Mouse (Mus musculus) lung, postnatal 25 days (tissue): ENCODE measurements at regions not wholly inside any gene's neighbourhood (a gene's known extent, or its start where the extent isn't known, plus 50 kb on each side); places are given as distances from the start of the nearest gene placed in this dataset.

Experiments used
- DNase-seq: peaks from one replicate; pipeline ENCODE4 v3.0.0; 2022; ENCODE audit warnings: low spot score

DNA sequence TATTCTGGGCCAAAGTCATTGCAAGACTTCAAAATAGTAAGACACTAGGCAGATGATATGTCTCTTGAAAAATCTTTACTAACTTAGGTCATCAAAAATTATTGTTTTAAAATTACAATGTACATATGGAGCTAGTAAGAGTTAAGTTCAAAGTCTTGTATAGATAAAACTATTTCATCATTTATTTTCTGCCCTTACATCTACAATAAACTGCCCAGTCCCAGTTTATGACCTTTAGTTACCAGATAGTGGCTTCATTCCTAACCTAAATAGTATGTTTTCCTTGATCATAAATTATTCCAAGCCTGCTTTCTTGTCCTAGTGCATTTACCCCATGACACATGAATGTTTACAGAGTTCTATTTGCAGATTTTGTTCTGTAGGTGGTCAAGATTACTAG, 72.9 kb downstream of the Manea start:
- DNase-seq: no peak

DNA sequence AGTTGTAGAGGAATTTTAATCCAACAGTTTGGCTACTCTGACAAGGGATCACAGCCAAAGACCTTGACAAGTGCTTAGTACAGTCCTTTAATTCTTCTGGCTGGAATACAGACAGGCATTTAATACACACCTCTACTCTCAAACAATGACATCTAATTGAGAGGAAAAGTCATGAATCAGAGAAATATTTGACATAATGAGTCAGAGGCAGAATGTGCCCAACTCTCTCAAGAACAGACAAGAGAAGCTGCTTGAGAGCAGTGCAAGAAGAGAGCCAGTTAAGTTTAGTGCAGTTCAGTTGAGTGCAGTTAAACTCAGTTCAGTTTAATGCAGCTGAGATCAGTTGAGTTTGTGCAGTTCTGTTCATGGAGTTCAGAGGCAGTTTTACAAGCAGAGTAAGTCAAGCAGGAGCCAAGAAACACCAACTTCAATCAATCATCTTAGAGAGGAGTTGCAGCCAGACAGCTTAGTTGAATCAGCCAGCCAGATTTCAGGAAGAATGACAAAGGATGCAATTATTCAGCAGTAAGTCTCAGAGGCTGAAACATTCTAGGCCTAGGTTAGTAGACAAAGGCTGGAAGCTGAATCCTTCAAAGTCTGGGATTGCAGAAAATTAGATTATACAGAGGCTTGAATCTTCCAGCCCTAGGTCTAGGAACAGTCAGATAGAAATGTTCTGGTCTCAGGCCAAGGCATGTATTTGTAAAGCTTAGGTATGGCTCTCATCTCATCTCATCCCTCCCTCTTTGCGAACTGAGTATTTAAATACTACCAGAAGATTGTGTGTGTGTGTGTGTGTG, 87.3 kb downstream of the Manea start:
- DNase-seq: no peak

DNA sequence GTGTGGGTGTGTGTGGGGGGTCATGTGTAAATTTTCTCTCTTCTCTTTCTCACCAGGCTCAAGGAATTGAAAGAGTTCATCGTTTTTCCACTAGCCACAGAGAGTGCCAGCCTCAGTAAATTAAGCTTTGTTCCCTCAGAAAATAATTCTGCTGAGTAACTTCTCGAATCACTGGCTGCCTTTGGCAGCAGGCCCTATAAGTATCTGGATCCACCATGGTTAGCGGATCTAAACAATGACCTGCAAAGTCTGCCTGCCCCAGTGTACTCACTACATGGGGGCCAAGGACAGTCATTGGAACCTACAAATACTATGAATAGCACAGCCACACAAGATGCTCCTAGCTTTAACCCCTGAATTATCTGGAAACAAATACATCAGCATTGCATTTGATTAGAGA, 90.8 kb downstream of the Manea start:
- no peak for DNase-seq

DNA sequence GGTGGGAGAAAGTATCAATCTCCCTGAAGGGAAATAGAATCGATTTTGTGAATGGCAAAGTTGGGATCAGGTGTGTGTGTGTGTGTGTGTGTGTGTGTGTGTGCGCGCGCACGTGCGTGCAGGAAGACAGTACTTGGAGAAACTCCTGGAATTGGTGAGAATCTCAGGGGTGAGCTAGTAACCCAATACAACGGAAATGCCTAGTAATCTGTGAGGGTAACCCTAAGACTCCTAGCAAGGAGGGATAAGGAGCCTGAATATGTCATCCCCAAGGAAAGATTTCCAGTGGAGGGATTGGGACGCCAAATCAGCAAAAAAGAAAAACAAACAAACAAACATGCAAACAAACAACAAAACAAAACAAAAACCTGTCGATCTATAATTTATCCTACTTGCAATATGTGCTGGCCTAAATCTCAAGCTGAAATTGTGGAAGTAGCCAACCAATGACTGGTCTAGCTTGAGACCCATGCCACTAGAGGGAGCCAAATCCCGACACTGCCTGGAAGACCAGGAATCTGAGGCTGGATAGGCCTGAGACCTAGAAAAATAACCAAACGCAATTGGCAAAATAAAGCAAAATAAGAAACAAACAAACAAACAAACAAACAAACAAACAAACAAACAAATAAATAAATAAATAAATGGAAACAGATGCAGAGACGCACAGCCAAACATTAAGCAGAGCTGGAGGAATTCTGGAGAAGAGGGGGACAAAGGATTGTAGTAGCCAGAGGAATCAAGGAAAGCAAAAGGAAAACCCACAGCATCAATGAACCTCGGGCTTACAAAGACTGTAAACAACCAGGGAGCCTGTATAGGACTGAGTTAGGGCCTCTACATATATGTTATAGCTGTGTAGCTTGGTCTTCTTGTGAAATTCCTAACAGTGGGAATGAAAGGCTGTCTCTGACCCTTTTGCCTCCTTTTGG, 98.5 kb downstream of the Manea start:
- DNase-seq: peak; percentile 38

DNA sequence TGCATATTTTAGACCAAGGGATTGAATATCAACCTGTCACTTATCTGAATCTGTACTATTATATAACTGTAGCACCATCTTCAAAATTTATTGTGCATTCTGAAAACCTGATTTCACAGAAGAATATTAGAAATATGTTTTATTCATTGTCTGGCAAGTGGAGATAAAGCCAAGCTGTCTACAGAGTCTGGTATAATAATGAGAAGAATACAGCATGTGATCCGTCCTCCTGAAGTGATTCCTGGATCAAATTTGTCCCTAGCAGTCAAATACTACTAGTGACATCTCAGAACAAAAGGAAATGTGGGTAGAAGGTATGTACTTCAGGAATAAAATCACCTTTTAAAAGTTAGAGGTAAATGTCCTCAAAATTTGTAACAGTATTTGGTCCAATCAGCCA, 123.4 kb downstream of the Manea start:
- no peak for DNase-seq
